Mouse (Mus musculus) cerebellum, adult 11 months (tissue): ENCODE data around the gene Gps1.
"Not testable (repeated sequence)": the region's sequence is repeated elsewhere in the genome, so short reads cannot be mapped to it uniquely, and the experiment has no call there.

Source experiments
- DNase-seq: peaks from one replicate; pipeline ENCODE4 v3.0.0; 2022

The Gps1 gene

DNA sequence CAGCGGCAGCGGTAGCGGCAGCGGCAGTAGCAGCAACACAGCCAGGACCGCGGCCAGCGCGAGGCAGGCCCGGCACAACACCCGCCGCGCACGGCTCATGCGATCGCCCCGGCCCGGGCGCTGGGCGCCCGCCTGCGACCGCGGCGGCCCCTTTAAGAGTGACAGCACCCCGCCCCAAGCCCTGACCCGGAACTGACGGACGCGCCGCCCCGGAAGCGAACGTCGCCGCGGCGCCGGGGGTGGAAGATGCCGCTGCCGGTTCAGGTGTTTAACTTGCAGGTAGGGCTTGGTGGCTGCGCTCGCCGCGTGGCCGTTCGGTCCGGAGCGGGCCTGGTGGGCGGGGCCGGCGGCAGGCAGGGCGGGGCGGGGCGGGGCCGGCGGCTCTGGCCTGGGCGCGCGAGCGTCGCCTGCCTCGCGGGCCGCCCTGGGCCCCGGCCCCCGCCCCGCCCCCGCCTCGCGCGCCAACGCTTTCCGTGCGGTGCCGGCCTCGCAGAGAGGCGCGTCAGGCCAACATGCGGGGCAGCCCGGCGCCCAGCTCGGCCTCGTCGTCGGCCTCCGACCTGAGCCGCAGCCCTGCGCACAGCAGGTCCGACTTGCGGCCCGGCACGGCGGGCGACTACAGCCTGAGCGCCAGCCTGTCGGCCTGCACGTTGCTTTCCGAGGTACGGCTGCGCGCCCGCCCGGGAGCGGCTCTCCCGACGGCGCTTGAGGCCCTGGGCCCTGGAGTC lies at the start of gene Gps1, which contains the start of gene Rfng:
Gene Gps1, plus strand, starts transcription at position 209 of the 728 bp plus-strand sequence.
Gene Rfng, minus strand, starts transcription at position 144 of the 728 bp plus-strand sequence.
- peak; percentile 76 for DNase-seq

DNA sequence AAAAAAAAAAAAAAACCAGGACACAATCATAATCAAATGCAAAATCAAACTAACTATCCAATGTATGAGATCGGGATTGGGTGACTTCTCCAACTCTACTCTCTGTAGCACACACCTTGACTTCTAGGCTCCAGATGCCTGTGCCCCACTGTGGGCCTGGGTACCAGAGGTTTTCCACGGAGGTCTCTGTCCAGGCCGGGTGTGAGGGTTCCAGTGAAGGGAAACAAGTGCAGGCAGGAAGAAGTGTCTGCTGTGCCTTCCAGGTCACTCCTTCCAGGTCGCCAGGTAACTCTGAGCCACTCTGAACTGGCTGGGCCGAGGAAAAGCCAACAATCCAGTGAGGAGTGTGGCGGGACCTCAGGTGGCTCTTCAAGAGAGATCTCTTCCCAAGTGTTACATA lies 47.6 kb upstream of the Gps1 start:
- DNase-seq: no peak

DNA sequence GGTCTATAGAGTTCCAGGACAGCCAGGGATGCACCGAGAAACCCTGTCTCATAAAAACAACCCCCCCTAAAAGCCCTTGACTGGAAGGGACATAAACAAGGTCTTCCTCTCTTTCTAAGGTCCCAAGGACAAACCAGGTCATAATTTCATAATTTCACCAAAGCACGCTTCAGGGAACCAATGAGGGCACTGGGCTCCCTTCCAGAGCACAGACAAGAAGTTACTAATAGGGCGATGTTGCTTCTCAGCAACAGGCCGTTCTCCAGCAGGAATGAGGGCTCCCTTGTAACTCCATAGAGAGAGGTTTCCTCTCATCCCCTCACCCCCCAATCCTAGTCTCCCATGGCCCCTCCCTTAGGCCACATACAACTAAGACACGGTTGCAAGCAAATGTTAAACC lies 43.1 kb upstream of the Gps1 start:
- DNase-seq: no peak

DNA sequence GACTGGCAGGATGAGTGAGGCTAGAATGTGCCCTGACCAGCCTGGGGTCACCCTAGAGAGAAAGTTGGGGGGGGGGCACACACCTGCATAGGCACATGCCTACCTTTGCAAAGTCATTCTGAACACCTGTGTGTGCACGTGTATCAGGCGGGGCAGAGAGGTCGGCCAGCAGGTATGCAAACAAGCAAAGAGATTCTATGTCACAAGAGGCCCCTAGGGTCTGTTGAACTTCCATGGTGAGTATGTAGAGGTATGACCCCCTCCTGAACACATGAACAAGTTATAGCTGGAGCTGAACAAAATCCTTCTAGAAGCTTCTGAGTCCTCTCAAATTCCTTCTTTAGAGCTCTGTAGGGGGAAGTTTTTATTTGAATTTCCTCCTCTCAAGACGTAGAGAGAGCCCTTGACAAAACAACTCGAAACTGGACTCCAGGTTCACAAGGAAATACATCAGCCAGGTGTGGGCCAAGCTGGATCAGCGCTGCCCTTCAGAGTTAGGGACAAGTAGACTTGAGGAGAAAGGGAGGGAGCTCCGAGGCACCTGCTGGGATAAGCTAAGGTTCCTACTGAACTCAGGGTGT lies 39.9 kb upstream of the Gps1 start:
- DNase-seq: no peak

DNA sequence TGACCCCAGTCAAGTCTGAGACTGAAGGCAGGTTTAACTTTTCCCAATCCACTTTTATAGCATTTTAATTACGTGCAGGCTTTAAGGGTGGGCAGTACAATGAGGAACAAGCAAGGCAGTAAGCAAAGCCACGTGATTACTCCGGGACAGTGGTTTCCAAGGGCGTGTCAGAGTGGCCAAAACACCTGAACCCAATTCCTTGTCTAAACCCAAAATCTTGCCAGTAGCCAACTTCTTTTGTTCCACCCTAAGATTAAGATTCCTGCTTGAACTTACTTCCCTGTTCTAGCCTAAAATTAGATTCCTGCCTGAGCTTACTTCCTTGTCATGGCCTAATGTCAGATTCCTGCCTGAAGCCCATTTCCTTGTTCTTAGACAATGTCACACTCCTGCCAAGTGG lies 36.1 kb upstream of the Gps1 start:
- no peak for DNase-seq

DNA sequence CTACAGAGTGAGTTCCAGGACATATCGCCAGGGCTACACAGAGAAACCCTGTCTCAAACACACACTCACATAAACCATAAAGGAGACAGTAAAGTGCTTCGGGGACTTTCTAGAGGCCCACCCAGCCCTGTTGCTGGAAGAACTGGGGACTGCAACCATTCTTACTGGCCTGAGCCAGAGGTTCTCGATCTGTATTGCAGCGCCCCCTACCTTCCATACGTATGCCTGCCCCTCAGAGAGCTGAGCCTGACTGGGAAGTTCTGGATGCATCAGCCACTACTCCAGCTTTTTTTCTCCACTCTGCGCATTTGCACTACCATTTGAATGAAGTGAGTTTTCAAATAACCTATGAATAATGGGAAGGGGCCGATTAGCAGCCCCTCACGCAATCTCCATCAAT lies 34.6 kb upstream of the Gps1 start:
- no peak for DNase-seq

DNA sequence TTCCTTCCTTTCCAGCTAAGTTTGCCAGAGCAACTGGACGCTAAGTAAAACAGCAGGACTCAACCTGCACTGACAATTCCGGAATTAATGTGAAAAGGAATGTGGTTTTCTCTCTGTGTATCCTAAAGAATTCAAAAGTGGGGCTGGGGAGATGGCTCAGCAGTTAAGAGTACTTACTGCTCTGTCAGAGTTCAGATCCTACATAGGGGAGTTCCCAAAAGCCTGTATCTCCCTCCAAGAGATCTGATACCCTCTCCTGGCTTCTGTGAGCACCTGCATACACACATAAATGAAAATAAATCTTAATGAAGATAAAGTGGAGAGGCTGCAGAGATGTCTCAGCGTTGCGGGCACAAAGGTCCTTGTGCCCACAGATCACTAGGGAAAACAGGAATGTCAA lies 32.5 kb upstream of the Gps1 start:
- no peak for DNase-seq

DNA sequence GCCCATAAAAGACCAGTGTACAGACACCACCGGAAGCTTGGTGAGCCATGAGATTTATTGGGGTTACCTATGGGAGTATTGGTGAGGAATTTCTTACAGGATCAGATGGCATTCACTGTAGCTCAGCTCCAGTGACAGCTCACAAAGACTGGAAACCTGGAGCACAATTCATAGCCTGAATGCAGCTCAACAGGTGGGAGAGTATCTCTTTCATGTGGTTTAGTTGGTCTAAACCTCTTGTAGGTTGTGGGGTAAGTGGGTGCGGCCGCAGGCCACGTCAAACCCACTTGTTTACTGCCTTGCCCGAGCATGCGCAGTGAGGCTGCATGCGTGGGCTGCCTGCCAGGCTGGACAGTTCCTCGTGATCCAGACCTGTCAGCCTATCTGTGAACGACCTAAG lies 23.8 kb upstream of the Gps1 start:
- DNase-seq: no peak

DNA sequence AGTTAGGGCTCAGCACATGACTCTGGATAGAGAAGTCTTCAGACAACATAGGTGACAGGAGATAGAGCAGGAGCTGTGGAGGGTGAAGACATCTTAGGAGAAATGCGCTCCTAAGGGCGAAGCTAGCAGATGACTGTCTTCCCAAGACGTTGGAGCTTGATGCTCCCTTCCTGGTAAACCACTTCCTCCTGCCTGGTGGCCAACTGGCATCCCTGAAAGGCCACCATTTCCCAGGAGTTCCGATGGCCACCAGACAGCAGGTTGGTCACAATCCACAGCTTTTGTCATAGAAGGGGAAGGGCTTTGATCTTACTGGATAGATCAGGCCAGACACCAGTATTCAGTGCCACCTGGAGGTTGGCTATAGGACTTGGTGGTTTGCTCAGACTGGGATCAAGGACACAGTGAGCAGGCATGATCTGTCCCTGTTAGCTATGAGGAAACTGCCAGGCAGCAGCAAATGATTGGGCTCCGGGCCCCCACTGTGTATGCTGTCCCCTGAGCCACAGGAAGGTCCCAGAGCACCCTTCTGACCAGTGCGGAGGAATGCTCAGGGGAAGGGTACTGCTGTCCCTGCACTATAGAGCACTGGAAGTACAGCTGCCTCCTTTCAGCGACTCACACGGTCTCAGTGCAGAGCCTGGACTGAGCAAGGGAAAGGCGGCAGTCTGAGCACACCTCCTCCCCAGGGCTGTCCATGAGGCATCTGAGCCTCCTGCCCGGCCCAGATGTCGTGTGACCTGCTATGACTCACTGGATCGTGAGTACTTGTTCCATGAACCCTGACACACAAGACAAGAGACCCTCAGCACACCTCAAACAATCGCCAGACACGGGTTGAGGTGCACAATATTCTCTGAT lies 22.0 kb upstream of the Gps1 start:
- no peak for DNase-seq

DNA sequence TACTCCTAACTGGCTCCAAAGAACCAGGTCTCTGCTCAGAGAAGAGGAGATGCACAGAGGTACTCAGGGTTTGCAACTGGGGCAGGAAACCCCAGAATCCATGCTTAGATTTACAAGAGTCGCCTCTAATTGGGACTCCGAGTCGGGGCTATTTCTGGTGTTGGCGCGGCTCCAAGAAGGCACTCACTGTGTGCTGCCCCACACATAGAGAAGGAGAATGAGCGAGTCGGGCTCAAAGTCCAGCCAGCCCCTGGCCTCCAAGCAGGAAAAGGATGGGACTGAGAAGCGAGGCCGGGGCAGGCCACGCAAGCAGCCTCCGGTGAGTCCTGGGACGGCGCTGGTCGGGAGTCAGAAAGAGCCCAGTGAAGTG lies 21.4 kb upstream of the Gps1 start, which contains the start of gene Hmga1b:
Gene Hmga1b, plus strand, starts transcription at position 123 of the 370 bp plus-strand sequence.
- not testable (repeated sequence) for DNase-seq

DNA sequence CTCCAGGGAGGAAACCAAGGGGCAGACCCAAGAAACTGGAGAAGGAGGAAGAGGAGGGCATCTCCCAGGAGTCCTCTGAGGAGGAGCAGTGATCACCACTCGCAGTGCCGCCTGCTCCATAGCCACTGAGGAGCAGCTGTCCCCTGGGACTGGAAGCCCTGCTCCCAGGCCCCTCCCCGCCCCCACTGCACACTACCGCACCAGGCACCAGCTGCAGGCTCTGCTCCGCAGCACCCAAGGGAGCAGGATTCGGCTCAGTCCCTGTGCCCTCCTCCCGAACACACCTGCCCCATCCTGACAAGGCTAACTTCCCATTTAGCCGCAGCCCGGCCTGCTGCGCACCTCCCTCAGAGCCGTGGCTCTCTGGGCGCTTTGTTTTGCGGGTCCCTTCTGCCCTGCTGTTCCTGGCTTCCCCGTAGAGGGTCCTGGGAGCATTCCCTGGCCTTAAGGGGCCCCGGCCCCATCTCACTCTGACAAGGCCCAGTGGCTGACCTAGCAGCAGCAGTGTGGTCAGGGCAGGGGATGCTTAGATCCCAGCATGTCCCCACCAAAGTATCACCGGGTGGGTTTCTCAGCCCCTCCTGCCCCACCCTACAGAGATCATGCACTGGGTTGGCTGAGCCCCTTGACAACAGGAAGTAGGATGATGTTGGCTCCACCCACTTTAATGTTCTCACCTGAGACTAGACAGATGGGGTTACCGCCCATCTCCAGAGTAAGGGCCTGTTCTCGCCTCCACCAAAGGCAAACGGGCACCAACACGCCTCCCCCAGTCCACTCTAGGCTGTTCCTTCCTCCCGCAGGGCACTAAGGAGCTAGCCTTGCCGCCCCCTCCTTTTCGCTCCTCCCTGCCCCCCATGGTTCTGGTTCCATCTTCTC lies 20.7 kb upstream of the Gps1 start:
- DNase-seq: not testable (repeated sequence)

DNA sequence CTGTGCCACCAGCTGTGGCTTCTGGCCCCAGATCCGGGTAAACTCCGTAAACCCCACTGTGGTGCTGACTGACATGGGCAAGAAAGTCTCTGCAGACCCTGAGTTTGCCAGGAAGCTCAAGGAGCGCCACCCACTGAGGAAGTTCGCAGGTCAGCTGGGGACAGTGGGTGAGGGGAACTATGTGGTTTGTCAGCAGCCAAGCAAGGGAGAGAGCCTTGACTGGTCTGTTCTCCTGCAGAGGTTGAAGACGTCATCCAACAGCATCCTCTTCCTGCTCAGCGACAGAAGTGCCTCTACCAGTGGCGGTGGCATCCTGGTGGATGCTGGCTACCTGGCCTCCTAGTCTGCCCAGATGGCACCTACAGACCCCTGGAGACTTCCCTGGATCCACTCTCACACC lies 17.0 kb upstream of the Gps1 start:
- DNase-seq: not testable (repeated sequence)

DNA sequence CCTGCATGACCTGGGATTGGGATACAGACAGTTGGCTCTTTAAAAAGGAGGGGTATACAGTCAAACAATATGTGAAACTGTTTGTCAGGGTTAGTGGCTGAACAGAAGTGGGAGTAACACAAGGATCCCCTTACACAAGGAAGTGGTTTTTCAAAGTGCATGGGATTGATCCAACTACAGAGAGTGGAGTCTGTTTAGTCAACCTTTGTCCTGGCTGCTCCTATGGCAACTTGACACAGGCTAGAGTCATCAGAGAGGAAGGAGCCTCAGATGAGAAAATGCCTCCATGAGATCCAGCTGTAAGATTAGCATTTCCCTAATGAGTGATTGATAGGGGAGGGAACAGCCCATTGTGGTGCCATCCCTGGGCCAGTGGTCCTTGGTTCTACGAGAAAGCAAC lies 15.9 kb upstream of the Gps1 start:
- no peak for DNase-seq

DNA sequence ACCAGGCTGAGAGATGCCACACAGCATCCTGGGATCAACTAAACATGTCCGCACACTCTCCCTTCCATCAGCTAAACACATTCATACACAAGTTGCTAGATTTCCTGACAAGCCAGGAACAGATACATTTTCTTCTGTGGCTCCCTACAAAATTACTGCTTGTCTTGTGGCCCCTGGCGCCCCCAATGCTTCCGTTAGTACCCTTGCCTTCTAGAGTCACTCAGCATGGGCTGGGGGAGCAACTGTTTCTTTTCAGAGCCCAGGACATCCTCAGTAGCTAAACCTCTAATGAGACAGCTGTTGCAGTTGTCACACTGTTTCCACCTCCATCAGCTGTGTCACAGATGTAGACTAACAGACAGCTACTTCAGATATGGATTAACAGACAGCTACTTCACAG lies 11.3 kb upstream of the Gps1 start:
- no peak for DNase-seq

DNA sequence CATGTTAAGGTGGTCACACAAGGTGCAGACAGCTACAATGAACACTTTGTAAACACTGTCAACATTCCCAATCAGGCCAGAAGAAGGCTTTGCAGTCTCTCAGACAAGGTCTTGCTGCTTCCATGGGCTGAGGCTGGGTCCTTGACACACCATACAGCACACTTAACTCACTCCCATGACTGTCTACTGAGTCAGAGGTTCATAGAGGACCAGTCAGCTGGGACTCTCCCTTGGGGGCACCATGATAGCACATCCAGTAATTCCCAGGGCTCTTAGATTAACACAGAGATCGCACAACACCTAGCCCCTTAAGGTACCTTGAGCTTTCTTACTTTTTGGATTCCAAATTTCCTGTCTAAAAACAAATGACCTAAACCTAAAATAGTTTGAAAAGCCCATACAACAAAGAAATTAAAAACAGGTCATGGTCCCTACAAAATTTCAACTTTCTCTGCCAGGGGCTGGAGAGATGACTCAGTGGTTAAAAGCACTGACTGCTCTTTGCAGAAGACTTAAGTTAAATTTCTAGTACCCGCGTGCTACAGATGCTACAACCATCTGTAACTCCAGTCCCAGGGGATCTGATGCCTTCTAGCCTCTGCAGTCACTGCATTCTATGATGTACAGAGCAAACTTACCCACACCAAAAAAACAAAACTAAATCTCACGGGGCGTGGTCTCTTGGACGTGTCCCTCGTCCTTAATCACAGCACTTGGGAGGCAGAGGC lies 10.4 kb upstream of the Gps1 start:
- DNase-seq: no peak

DNA sequence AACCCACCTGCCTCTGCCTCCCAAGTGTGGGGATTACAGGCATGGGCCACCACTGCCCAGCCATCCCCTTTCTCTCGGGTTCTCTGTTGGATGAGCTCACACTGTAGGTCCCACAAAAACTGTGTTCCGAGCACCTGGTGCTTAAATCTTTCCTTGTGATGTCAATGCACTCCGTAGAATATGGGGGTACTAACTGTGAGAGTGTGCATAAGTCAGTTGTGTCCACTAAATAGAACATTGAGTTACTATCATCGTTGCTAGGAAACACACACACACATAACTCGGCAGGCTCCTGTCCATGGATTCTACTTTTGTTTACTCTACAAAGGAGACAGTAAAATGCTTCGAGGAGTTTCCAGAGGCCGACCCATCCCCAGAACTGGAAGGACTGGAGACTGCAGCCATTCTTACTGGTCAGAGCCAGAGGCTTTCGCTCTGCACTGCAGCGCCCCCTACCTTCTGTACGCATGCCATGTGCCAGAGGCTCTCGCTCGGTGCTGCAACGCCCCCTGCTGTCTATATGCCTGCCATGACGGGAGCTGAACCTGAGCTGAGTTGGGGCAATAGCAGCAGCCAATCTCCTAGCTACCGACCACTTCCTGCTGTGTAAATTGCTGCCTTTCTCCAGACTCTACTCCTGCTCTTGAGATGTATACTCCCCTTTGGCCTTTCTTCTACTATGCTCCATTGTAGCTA lies 8.2 kb upstream of the Gps1 start:
- DNase-seq: peak; percentile 94

DNA sequence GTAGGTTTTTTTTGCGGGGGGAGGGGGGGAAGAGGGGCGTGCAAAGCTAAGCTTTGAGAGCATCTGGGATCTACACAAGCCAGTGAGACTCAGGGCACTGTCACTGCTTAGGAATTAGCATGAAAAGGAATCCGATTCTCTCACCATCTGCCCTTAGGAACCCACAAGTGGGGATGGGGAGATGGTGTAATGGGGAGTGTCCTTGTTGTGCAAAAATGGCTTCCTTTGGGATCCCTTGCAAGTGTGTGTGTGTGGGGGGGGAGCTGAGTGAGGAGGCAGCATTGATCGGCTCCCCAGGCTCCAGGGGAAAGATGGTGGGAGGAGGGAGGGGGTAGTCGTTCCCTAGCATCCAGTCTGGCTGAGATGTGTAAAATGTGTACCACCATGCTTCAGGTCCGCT lies 6.9 kb upstream of the Gps1 start:
- no peak for DNase-seq

DNA sequence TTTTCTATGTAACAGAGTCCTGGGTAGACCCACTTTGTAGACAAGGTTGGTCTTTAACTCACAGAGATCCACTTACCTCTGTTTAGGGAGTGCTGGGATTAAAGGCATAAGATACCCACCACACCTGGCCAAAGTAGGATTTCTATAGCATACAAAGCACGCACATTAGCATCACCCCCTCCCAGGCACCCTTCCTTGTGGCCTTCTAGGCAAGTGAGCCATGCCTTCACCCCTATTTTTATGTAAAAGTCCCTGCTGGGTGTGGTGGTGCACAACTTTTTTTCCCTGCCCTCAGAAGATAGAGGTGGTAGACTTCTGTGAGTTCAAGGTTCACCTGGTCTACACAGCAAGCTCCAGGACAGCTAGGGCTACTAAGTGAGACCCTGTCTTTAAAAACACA lies 4.2 kb upstream of the Gps1 start:
- DNase-seq: no peak

DNA sequence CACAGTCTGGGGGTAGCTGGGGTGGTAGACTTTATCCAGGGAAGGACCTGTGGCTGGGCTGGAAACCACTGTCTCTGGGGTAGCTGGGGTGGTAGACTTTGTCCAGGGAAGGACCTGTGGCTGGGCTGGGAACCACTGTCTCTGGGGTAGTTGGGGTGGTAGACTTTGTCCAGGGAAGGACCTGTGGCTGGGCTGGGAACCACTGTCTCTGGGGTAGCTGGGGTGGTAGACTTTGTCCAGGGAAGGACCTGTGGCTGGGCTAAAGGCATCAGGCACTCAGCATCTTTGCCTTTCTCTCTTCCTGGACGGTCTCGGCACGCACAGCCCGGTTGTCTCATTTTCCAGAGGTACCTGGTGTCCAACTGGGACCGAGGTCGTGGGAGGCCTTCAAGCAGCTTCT lies 2.7 kb upstream of the Gps1 start:
- DNase-seq: not testable (repeated sequence)

DNA sequence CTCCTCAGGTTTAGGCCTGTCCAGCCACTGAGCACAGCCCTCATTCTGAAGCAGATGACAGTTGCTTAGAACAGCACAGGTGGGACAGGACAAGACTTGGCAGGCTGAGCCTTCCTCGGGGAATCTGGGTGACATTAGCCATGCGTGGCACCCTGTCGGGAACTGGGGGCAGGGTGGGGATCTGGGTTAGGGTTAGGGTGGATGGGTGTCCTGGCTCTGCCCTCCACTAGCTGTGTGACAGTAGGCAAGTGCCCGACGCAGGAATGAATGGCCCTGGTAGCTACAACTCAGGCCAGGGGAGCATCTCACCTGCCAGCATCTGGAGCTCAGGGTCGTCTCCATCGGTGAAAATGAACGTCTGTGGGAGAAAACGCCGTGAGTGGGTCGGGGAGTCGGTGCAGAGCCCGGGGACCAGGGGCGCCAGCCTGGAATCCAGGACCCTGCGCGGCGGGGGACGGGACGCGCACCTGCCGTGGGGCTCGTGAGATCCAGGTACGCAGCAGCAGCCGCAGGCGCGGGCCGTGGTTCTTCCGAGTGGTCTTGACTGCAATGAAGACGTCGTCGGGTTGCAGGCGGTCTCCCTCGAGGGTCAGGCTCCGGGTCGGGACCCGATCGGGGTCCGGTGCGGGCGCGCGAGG lies 527 bp upstream of the Gps1 start:
- no peak for DNase-seq

DNA sequence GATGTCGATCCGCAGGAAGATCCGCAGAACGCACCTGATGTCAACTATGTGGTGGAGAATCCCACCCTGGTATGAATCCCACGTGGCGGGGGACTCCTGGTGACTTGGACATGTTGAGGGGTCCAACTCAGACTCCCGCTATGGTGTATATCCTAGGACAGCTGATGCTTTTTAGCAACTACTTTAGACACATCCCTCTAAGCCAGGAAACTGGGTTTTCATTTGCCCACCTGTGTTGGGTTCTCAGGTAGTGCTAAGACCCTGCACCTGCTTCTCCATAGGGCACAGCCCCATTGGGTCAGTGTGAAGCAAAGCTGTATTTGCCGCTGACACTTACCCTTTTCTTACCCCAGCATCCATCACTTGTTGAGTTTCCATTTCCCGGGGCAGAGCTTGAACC lies 1.1 kb downstream of the Gps1 start:
- no peak for DNase-seq
